Mouse (Mus musculus): ENCODE measurements around the gene Cntnap1. TPM values are rescaled to one million over a fixed set of nuclear protein-coding genes. Genes with fewer than 3 reads are reported as not detected.
"Not testable (repeated sequence)": the region's sequence is repeated elsewhere in the genome, so short reads cannot be mapped to it uniquely, and the experiment has no call there.

The Cntnap1 gene
- total RNA-seq (2021) = 1 to 10 TPM; 1.5 to 1.7 TPM

DNA sequence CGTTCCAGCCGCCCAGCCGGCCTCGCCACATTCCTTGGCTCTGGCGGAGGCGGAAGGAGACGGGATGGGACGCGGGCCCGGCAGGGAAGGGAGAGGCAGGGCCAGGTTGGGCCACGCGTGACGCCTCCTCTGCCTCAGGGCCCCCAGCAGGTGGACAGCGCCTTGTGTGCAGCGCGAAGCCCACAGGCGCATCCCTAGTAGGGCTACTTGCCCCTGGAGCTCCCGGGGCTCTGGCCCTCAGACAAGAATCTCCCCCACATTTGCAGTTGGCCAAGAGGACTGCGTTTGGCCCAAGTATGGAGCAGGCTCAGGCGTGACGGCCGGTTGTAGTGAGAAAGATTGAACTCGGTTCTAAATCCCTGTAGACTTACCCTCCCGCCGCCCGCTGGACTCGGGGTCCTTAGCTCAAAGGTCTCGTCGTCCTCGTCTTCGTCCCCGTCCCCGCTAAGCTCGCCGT is at the start of gene Cntnap1:
Gene Cntnap1 (plus strand): TSS at position 170 of the 457 bp plus-strand sequence.
- intact Hi-C loops (cut with DNase I) = loop anchor here (1.0 to 5.0 kb wide), 2 partner anchors 50 to 203 kb away; no protein-coding TSS in a partner anchor
- peak; percentile 68 to 78 for DNase-seq

DNA sequence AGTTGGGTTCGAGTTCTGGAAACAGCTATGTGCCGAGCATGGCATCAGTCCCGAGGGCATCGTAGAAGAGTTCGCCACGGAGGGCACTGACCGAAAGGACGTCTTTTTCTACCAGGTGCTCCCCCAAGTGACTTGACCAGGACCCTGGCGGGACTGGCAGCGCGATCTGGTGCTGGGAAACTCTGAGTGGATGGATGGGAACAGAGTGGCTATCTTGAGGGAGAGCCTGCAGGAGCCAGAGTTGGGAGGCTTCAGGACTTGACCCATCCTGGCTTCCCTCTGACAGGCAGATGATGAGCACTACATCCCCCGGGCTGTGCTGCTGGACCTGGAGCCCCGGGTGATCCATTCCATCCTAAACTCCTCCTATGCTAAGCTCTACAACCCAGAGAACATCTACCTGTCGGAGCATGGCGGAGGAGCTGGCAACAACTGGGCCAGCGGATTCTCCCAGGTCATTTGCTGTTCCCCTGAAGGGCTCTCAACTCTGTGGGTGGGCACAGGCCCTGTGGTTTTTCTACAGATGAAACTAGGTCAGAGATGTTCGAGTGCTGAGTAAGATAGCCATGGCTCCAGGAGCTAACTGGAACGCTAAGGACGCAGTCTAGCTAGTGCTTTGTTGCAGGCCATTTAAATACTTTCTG is 49.7 kb upstream of the Cntnap1 start:
- intact Hi-C loops (cut with DNase I) = loop anchor here (1.0 kb wide), 1 partner anchor 50 kb away; the partner anchor contains the start of gene Cntnap1
- DNase-seq = no peak

DNA sequence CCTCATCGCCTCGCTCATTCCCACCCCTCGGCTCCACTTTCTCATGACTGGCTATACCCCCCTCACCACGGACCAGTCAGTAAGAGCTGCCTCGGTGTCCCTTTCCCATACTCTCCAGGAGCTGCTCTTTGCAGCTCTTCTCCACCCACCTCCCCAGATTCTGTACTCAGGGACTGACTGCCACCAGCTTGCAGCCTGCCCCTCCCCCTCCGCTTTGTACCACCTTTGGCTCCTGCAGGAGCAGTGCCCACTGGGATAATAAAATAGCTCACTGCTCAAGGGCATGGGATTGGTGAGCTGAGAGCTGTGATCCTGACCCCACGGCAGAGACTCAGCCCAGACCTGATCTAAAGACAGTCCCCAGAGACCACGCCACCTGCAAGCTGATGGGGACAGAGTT is 45.8 kb upstream of the Cntnap1 start:
- intact Hi-C loops (cut with DNase I); DNase-seq: not testable (repeated sequence)

DNA sequence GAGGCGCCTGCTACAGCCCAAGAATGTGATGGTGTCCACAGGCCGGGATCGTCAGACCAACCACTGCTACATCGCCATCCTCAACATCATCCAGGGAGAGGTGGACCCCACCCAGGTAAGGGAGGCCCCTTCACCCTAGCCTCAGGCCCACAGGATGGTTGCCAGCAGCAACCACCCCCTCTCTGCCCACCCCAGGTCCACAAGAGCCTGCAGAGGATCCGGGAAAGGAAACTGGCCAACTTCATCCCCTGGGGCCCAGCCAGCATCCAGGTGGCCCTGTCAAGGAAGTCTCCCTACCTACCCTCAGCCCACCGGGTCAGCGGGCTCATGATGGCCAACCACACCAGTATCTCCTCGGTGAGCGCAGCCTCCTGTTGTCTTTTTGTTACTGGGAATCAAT is 45.3 kb upstream of the Cntnap1 start:
- intact Hi-C loops (cut with DNase I) = not testable (repeated sequence)

DNA sequence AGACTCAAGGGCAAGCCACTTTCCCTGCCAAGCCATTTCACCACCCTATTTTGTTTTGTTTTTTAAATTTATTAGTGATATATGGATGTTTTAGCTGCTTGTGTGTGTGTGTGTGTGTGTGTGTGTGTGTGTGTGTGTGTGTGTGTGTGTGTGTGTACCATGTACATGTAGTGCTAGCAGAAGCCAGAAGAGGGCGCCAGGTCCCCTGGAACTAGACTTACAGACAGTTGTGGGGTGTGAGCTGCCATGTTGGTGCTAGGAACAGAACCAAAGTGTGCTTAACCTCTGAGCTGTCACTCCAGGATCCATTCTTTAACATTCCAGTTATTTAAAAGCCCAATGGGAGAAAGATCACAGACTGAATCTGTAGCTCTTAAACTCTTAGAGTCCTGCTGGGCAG is 43.2 kb upstream of the Cntnap1 start:
- no peak for DNase-seq
- intact Hi-C loops (cut with DNase I) = no loop called here

More for the DNA sequence above, 45.3 kb upstream of the Cntnap1 start:
- not testable (repeated sequence) for DNase-seq

DNA sequence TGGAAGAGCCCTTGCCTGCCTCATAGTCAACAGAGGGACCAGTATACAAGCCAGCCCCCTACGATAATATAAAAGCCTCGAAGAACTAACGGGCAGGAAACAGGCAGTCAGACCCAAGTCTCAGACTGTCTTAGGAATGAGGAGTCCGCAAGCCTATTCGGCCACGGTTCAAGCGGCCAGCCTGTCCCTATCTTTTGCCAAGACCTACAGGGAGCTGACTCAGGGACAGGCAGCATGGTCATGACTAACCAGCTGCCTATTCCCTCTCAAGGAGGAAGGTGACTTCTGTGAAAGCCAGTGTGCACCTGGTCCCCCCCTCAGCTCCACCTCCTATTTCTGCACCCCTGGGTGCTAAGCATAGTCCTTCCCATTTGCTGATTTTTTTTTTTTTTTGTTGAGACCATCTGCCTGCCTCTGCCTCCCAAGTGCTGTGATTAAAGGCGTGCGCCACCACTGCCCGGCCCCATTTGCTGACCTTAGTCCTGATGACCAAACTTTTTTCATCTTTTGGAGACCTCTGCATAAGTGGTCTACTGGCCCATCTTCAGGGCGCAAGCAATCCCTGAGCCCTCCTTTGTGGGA is 41.2 kb upstream of the Cntnap1 start:
- DNase-seq = no peak
- intact Hi-C loops (cut with DNase I) = no loop called here

DNA sequence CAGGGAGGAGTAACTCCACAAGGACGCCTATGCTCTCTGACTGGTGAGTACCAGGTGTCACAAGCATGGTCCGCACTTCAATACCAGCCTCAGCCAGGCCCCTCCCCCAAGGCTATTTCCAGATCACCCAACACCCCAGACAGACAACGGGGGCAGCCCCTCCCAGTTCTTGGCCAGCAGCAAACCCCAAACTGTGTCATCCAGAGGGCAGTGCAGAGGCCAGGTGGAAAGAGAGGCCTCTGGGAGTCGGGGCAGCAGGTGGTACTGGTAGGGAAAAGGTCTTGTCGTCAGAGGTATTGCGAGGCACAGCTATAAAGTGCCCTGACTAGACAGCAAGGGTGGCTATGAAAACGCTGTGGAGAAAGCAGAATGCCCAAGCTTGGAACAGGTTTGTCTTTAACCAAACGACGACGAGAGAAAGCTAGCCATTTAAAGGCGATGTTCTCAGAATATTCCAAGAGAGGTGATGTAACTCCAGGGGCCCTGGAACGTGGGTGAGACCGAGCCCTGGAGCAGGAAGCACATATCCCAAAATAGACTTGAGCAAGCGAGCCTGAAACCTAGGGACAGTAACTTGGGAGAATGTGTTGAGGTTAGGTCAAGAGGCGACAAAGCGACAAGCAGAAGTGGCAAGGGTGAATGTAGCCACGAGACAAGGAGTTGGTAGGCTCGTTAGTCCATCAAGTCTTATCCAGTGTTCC is 40.1 kb upstream of the Cntnap1 start:
- intact Hi-C loops (cut with DNase I) = no loop called here
- peak; percentile 49 to 51 for DNase-seq

DNA sequence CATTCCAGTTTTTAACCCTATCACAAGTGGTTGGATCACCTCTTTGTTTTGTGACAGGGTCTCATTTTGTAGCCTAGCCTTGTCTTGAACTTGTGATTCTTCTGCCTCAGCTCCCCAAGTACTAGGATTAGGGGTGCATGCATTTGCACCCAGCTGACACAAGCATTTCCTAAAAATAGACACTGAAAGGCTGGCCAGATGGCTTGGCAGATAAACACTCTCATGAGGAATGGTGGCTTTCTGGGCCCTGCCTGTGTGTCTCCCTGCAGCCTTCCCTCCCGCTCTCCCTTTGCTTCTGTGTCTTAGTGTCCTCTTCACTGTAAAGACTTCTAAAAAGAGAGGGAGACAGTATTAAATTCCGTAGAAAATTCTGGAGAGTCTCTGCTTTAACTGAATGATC is 39.1 kb upstream of the Cntnap1 start:
- DNase-seq = no peak
- intact Hi-C loops (cut with DNase I) = no loop called here

DNA sequence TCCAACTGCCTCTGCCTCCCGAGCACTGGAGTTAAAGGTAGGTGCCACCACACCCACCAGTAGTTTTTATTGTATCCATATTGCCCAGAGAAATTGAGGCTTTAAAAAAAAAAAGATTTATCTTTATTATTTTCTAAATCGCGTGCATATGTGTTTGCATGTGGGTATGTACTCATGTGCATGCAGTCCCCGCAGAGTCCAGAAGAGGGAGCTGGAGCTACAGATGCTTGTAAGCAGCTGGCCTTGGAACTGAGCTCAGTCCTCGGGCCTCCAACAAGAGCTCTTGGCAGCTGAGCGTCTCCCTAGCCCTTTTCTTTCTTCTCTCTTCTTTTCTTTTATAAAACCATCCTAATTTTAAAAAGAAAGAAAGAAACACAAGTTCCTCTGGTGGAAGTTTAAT is 38.6 kb upstream of the Cntnap1 start:
- intact Hi-C loops (cut with DNase I) = no loop called here
- DNase-seq = no peak

DNA sequence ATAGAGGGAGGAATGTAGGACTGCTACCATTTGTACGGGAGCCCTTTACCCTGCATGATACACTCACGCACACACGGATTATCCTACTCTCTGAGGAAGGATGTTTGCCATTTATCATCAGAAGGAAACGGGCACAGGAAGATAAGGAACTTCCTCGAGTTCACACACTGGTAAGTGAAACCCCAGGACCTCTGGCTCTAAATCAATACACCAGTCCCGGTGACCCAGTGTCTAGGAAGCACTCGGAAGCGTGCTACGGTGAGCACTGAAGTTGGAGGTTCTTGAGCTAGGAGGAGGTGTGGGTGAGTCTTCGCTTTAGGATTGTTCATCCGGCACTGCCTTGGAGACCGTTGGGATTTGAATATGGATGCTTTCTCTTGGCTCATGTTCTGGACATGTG is 37.3 kb upstream of the Cntnap1 start:
- no peak for DNase-seq
- intact Hi-C loops (cut with DNase I) = no loop called here

DNA sequence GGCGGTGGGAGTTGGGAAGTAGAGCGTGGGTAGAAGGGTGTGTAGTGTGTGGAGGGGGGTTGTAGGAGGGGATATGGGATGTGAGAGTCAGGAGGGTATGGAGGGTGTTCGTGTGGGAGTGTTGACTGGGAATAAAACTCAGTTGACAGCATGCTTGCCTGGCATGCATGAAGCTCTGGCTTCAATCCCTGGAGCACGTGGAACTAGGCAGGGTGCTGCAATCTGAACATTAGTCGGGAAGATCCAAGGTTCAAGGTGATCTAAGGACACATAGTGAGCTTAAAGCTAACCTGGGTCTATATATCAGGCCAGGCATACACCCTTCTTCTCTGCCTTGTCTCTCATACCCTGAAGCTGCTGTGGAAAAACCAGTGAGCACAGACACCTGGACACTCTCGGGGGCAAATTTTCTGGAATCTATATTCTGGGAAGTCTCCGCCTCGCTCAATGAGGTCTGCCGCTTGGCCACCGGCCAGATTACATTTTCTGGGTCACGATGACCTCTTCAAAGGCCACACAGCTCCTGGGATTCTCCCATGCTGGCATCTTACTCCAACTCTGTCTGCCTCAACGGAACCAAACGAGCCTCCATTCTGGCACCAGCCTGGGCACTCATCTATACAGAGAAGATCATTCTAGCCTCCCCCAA is 36.0 kb upstream of the Cntnap1 start:
- intact Hi-C loops (cut with DNase I) = no loop called here
- no peak for DNase-seq

DNA sequence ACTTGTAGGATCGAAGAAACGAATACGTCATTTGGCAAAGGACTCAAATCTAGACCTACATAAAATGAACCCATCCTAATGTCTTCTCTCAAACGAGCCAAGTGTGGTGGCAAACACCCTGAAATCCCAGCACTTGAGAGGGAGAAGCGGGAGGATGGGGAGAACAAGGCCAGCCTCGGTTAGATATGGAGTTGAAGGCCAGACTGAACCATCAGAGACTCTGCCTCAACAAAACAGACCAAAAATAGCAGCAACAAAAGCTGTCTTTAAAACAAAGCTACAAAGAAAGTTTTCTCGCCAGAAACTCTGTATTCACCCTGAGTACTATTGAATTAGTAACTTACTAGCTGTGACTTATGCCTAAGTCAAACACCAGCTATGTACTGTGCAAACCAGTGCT is 33.3 kb upstream of the Cntnap1 start:
- intact Hi-C loops (cut with DNase I) = no loop called here
- DNase-seq = no peak

DNA sequence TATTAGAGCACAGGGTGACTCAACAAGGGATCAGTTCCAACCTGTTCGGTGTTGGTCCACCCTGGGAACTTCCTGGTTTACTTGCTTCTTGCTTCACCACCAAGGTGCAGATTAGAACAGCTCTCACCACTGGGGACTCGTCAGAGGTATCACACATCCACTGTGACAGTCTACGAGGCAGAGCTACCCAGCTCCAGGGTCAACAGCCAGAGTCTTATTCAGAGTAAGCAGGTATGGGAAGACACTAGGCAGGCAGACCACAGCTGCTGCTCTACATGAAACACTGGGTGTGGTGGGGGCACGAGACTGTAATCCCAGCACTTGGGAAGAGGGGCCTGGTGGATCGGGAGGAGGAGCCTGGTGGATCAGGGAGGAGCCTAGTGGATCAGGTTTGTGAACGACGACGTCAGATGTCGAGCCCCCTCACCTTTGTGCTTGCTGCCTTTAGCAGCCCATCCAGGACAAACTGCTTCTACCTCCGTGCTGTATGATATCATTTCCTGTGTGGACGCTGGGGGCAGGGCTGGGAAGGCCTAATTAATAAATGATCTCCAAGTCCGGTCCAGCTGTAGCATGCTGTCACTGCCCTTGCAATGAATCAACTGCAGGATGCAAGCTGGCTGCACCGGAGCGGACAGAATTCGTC is 31.7 kb upstream of the Cntnap1 start:
- intact Hi-C loops (cut with DNase I) = no loop called here
- DNase-seq = no peak

DNA sequence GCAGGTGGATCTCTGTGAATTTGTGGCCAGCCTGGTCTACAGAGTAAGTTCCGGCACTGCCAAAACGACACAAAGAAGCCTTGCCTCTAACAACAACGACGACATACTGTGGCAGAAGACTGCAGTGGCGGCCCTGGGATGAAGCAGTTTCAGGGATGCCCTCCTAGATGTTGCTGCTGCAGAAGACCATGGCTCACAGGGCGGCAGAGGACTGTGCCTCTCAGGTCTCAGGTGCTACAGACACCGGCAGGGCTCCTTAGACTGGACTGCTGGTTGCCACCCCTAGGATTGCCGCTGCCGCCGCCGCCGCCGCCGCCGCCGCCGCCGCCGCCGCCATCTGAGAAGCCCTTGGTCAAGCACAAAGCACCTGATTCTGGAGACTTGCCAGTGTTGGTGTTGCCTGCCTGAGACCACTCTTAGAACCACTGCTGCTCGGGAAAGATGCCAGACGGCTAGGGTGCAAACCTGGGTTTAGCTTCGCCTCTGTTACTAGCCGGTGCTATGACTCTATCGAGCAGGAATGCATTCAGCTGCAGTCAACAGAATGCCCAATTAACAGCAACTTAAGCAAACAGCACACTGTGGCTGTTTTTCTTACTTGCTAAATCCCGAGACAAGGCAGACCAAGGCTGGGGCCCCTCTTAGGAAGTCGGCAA is 30.0 kb upstream of the Cntnap1 start:
- intact Hi-C loops (cut with DNase I) = no loop called here
- peak in 1 of 2 experiments; percentile 18 for DNase-seq

DNA sequence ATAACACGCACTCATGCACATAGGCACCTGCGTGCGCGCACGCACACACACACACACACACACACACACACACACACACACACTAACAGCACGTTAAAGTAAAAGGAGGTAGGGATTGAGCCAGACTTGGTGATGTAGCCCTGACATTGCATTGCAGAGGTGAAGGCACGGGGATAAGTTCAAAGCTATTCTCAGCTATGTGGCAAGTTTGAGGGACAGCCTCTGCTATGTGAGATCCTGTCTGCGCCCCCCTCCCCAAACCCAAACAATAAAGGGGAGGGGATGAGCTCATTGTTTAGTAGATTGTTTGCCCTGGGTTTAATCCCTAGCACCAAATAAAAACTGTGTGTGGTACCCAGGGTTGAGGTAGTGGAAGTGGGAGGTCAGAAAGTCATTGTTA is 29.2 kb upstream of the Cntnap1 start:
- DNase-seq = no peak
- intact Hi-C loops (cut with DNase I) = no loop called here

DNA sequence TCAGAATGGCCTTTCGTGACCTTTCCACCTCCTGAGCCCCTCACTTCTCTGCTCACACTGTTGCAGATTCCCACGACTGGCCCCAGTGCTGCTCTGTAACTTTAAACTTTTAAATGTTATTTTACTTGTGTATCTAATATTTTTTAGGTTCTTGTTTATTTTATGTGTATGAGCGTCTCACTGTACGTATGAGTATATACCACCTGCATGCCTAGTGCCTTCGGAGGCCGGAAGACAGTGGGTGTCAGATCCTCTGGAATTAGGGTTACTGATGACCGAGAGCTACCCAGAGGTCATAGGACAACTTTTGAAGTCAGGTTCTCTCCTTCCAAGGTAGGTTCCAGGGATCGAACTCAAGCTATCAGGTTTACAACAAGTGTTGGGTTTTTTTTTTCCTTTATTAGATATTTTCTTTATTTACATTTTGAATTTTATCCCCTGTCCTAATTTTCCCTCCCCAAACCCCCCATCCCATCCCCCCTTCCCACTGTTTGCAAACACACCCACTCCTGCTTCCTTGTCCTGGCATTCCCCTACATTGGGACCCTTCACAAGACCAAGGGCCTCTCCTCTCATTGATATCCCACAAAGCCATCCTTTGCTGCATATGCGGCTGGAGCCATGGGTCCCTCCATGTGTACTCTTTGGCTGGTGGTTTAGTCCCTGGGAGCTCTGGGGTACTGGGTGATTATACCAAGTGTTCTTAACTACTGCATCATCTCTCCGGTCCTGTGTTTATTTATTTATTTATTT is 27.9 kb upstream of the Cntnap1 start:
- no peak for DNase-seq
- intact Hi-C loops (cut with DNase I) = no loop called here

DNA sequence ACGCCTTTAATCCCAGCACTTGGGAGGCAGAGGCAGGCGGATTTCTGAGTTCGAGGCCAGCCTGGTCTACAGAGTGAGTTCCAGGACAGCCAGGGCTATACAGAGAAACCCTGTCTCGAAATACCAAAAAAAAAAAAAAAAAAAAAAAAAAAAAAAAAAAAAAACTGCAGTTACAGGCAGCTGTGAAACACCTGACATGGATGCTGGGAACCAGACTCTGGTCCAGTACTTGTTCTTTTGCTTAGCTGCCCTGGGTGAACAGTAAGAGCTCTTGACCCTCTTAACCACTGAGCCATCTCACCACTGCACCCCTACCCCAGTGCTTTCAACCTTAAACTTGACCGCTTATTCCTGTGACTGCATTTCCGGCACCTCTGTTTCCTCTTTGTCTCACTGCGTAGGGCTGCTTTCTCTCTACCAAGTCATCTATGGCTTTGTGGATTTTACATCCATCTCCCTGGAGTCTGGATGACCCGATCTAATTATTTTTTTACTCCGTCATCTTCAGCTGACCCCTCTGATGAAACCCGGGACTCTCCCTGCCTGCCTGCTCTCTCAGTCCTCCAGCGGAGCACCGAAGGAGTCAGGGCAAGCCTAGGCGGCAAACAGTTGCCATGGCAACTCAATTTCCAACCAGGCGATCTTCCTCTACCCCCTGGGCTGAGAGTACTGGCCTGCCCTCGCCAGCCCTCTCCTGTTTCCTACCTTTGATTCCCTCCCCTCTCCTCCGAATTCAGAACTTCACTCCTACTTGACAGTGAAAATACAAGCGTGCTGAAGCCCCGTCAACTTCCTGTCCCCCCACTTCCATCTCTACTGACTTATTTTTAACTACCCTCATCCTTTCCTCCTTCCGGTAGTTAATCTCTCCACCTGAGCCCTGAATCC is 26.7 kb upstream of the Cntnap1 start:
- intact Hi-C loops (cut with DNase I) = no loop called here
- DNase-seq = no peak

DNA sequence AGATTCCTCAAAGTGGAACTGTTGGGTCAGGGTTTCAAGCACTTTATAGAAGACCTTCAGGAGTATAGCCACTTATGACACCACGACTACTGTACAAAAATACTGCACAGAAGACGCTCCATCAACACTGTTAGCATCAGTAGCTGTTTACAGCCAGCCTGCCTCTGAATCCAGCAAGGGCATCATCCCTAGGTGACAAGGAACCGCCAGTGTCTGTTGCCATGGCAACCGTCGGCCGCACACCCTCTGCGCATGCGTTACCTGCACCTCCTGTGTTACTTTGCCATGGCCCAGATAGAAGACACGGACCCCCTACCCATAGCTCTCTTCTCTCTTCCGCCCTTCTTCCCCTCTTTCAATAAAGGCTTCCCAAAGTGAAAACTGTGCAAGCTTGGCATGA is 23.9 kb upstream of the Cntnap1 start:
- intact Hi-C loops (cut with DNase I) = no loop called here
- DNase-seq = no peak

DNA sequence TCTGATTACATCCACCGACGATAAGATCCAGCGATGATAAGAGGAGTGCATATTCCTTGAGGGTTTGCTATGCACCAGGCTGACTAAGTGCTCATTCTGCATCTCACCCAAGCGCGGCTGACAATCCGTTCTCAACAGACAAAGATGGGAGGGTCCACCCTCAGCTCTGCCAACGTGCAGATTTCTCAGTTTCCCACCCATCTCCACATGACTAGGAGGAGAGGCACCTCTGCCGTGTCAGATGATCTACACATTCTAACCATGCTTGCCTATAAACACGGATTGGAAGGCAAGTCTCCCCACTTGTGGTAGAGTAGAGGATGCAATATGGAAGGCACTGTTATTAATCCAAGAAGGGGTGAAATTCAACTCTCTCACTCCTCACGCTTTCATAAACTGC is 21.6 kb upstream of the Cntnap1 start:
- intact Hi-C loops (cut with DNase I) = no loop called here
- no peak for DNase-seq

Data from heart, postnatal 36 days (tissue).